Mouse (Mus musculus) neural tube, embryonic 14.5 days (tissue): ENCODE results near the gene Myadm. TPM values are rescaled to one million over a fixed set of nuclear protein-coding genes. Genes with fewer than 3 reads are reported as not detected.

Experiments used
- ATAC-seq: fragments of 200-750 bp; cut with Nextera tagmentation; 2 replicates; pipeline ENCODE4 v1.8.0; 2017; ENCODE audit warnings: low read depth, mild to moderate bottlenecking, moderate TSS enrichment, moderate library complexity
- H3K27ac ChIP-seq: fragments of 300-500 bp; sonication (generic); 2 replicates; pipeline ENCODE4 v1.5.1; 2014; ENCODE audit warnings: low read depth, mild to moderate bottlenecking, control low read depth, low read length, moderate library complexity, mixed read lengths
- H3K27me3 ChIP-seq: fragments of 300-500 bp; sonication (generic); 2 replicates; pipeline ENCODE4 v1.6.1; 2014; ENCODE audit warnings: low read length; ENCODE audit not compliant: control insufficient read depth, insufficient read depth
- H3K36me3 ChIP-seq: fragments of 300-500 bp; sonication (generic); 2 replicates; pipeline ENCODE4 v1.6.1; 2014; ENCODE audit warnings: low read length, mixed read lengths; ENCODE audit not compliant: control insufficient read depth, insufficient read depth
- H3K4me1 ChIP-seq: fragments of 300-500 bp; sonication (generic); 2 replicates; pipeline ENCODE4 v1.6.1; 2014; ENCODE audit warnings: low read length; ENCODE audit not compliant: control insufficient read depth, insufficient read depth
- H3K4me2 ChIP-seq: fragments of 300-500 bp; sonication (generic); 2 replicates; pipeline ENCODE4 v1.6.1; 2014; ENCODE audit warnings: mild to moderate bottlenecking, low read depth, low read length, control low read depth
- H3K4me3 ChIP-seq: fragments of 300-500 bp; sonication (generic); 2 replicates; pipeline ENCODE4 v1.5.1; 2014; ENCODE audit warnings: low read depth, low read length, control low read depth, mixed read lengths
- H3K9ac ChIP-seq: fragments of 300-500 bp; sonication (generic); replicated peaks from 2 replicates; pipeline ENCODE4 v1.6.1; 2014; ENCODE audit warnings: low read depth, mild to moderate bottlenecking, control low read depth, low read length, mixed read lengths
- H3K9me3 ChIP-seq: fragments of 300-500 bp; sonication (generic); 2 replicates; pipeline ENCODE4 v1.6.1; 2016; ENCODE audit warnings: low read length; ENCODE audit not compliant: control insufficient read depth
- WGBS: fragments of 180-500 bp; shearing (Covaris S2); extraction: QIAGEN DNeasy Blood & Tissue Kit; methylation state at CpG from one replicate; pipeline ENCODE4 v1.1.7; 2014; 5-methylcytosine and 5-hydroxymethylcytosine counted together
- polyA plus RNA-seq: library from polyadenylated mRNA; unstranded; fragments of >200 nt; fragmentation: Nextera tagmentation; extraction: Ambion mirVana; gene quantifications from 2 replicates; pipeline ENCODE4 v1.2.1, GENCODE M21; 2014

The Myadm gene
- polyA plus RNA-seq, 1 experiment from 2014 or later: 39.2 TPM

DNA sequence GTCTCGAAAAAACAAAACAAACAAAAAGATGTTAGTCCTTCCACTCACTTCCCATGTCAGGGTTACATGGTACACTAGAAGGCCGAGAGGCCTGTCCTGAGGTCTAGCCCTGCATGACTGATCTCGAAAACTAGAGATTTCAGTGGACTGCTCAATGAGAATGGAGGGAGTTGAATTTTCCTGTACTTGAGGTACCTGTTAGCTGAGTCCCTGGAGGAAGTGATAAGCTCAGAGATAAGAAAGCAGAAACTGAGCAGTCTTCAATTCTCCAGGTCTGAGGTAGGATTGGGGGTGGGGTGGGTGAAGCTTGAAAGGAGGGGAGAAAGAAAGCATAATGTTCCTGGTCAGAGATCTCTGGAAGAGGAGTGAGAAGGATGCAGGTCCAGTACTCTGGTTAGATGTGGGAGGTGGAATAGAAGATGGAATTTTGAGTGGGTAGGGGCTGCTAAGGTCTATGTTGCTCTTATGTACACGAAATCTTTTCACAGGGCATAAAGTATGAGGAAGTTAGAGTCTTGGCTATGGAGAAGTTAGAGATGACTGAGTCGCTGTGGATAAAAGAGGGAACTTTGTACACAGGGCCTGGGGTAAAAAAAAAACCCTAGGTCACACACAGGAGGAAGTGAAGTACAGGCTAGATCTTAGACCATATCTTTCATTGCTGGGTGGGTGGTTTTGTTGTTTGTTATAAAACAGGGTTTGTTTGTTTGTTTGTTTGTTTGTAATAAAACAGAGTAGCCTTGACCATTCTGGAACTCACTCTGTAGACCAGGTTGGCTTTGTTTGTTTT lies 6.6 kb downstream of the Myadm start:
- no peak for ATAC-seq
- 91% methylated on average over 5 of the region's 5 CpGs for WGBS
- no peak overlapping the region for H3K4me3 ChIP-seq

GRCm38 (mm10) chr7:3296711-3297110 lies 7.8 kb downstream of the Myadm start:
- Histone ChIP-seq H3K4me2 (no peak overlapping the region), H3K9ac (no peak overlapping the region), H3K27me3 (peaks cover 2% of the 10 kb centered on the region; the same call in 1 of the 2 replicates), H3K4me3 (no peak overlapping the region), H3K36me3 (peaks cover 20% of the 10 kb centered on the region), H3K4me1 (0 out of 2 replicates have a peak, but pooled peaks cover 3% of the 10 kb centered on the region), H3K27ac (no peak overlapping the region), H3K9me3 (no peaks in the 10 kb centered on the region)
- WGBS: 97% methylated on average over 16 of the region's 16 CpGs
- no peak for ATAC-seq

More for the DNA sequence above, 6.6 kb downstream of the Myadm start:
- Histone ChIP-seq H3K9me3 (no peaks in the 10 kb centered on the region), H3K27ac (no peak overlapping the region), H3K9ac (no peak overlapping the region), H3K36me3 (peaks cover 20% of the 10 kb centered on the region), H3K4me1 (peaks cover 10% of the 10 kb centered on the region; the same call in 1 of the 2 replicates), H3K4me2 (no peak overlapping the region), H3K27me3 (no peaks in the 10 kb centered on the region)

GRCm38 (mm10) chr7:3299941-3300617 lies 11.2 kb downstream of the Myadm start:
- 57% methylated on average over 7 of the region's 7 CpGs for WGBS
- H3K27me3 ChIP-seq: peaks cover 5% of the 10 kb centered on the region; the same call in 1 of the 2 replicates

GRCm38 (mm10) chr7:3300891-3301627 lies 12.2 kb downstream of the Myadm start:
- WGBS: 71% methylated on average over 8 of the region's 8 CpGs
- H3K9me3 ChIP-seq: no peaks in the 10 kb centered on the region
- peaks cover 16% of the 10 kb centered on the region for H3K36me3 ChIP-seq
- H3K4me1 ChIP-seq: peaks cover 18% of the 10 kb centered on the region
- H3K4me2 ChIP-seq: no peak overlapping the region
- H3K27ac ChIP-seq: no peak overlapping the region
- no peak for ATAC-seq
- no peak overlapping the region for H3K4me3 ChIP-seq
- no peak overlapping the region for H3K9ac ChIP-seq
- H3K27me3 ChIP-seq: peaks cover 5% of the 10 kb centered on the region; the same call in 1 of the 2 replicates

More at GRCm38 (mm10) chr7:3299941-3300617, 11.2 kb downstream of the Myadm start:
- H3K4me2 ChIP-seq: no peak overlapping the region
- H3K36me3 ChIP-seq: peaks cover 16% of the 10 kb centered on the region
- no peak overlapping the region for H3K27ac ChIP-seq
- no peaks in the 10 kb centered on the region for H3K9me3 ChIP-seq
- no peak overlapping the region for H3K9ac ChIP-seq
- ATAC-seq: no peak
- no peak overlapping the region for H3K4me3 ChIP-seq
- peaks cover 18% of the 10 kb centered on the region for H3K4me1 ChIP-seq

GRCm38 (mm10) chr7:3301628-3302555 lies 13.0 kb downstream of the Myadm start:
- Histone ChIP-seq H3K4me3 (peak overlapping the region; percentile 17), H3K9me3 (no peaks in the 10 kb centered on the region), H3K27me3 (peaks cover 5% of the 10 kb centered on the region; the same call in 1 of the 2 replicates), H3K4me1 (peaks cover 18% of the 10 kb centered on the region), H3K36me3 (peaks cover 12% of the 10 kb centered on the region; the same call in 1 of the 2 replicates), H3K9ac (no peak overlapping the region), H3K27ac (no peak overlapping the region), H3K4me2 (peak overlapping the region; percentile 63)
- ATAC-seq: peak; percentile 26; the same call in 1 of the 2 replicates
- WGBS: 10% methylated on average over 33 of the region's 33 CpGs

DNA sequence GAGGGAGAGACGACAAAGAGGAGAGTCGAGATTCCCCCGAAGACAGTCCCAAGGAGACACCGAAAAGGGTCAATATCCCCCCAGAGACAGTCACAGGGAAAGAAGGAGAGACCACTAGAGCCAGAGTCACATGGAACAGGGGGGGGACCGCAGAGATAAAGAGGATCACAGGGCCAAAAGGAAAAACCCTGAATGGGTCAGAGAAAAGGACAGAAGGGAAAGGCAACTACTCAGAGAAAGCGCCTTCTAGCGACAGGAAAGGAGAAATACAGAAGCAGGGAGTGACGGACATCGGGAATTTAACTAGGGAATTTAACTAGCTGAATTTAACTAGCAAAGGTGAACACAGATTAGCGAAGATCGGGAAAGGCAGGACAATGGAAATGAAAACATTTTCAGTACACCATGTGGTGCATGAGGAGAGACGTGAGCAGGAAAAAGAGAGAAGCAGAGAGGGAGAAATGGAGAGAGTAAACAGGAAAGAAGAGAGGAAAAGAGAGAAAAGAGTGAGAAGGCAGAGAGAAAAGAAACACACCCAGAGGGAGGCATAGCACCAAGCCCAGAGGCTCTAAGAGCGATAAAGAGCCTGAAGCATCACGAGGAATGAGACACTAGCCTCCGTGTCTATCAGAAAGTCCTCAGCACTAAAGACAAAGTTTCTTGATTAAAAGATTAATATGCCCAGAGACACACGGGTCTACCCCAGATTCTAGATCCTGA lies 13.8 kb downstream of the Myadm start:
- Histone ChIP-seq H3K4me1 (peaks cover 18% of the 10 kb centered on the region), H3K27ac (no peak overlapping the region), H3K9ac (0 out of 2 replicates have a peak overlapping the region, but pooled peaks have one; percentile 29), H3K4me3 (peak overlapping the region; percentile 33), H3K9me3 (no peaks in the 10 kb centered on the region), H3K27me3 (peaks cover 5% of the 10 kb centered on the region; the same call in 1 of the 2 replicates), H3K4me2 (peak overlapping the region; percentile 63), H3K36me3 (peaks cover 4% of the 10 kb centered on the region; the same call in 1 of the 2 replicates)
- peak; percentile 12; the same call in 1 of the 2 replicates for ATAC-seq
- under 1% methylated on average over 16 of the region's 16 CpGs for WGBS

DNA sequence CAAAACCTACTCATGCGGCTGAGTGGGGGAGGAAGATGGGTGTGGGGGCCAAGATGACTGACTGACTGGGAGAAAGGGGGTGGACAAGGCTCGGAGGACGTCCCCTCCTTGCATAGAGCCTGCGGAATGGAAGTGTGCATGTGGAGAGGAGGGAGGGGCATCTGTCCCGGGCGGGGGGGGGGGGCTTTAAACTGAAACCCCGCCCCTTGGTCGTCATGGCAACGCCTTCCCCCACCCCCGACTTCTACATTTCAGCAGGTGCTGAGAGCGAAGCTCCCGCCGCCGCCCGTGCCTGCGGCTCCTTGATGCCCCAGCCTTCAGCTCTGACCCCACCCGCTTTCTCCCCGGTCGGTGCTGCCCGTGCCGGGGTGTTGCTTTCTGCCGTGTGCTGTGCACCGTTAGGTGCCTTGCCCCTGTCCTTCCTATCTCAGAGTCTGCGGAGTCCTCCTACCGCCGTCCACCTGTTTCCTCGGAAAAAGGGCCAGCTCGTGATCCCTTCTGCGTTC lies 14.4 kb downstream of the Myadm start:
- WGBS: 0% methylated on average over 23 of the region's 29 CpGs
- peak overlapping the region; percentile 33 for H3K4me3 ChIP-seq
- no peak overlapping the region for H3K27ac ChIP-seq
- peaks cover 5% of the 10 kb centered on the region; the same call in 1 of the 2 replicates for H3K27me3 ChIP-seq
- no peaks in the 10 kb centered on the region for H3K9me3 ChIP-seq
- ATAC-seq: peak; percentile 66
- peak overlapping the region; percentile 29 for H3K9ac ChIP-seq
- peaks cover 18% of the 10 kb centered on the region for H3K4me1 ChIP-seq
- H3K36me3 ChIP-seq: no peaks in the 10 kb centered on the region
- H3K4me2 ChIP-seq: peak overlapping the region; percentile 63
